Mouse (Mus musculus) cortical plate, adult 2 months (tissue): ENCODE results near the gene Spast. TPM values are rescaled to one million over a fixed set of nuclear protein-coding genes. Genes with fewer than 3 reads are reported as not detected.

Experiments
- H3K27ac ChIP-seq: fragments of 200-500 bp; 2 replicates; pipeline ENCODE4 v1.5.1; 2012; ENCODE audit warnings: low read length, control low read depth, inconsistent platforms; ENCODE audit not compliant: insufficient read depth
- H3K4me1 ChIP-seq: fragments of 200-500 bp; 2 replicates; pipeline ENCODE4 v1.6.1; 2011; ENCODE audit warnings: low read length; ENCODE audit not compliant: control insufficient read depth, insufficient read depth
- H3K4me3 ChIP-seq: fragments of 200-500 bp; 2 replicates; pipeline ENCODE4 v1.5.1; 2011; ENCODE audit warnings: mild to moderate bottlenecking, low read length, control low read depth; ENCODE audit not compliant: insufficient read depth
- CTCF ChIP-seq: fragments of 200-500 bp; IDR thresholded peaks from 2 replicates; pipeline ENCODE4 v1.5.1; 2011; ENCODE audit warnings: mild to moderate bottlenecking, control low read depth, low read length; ENCODE audit not compliant: insufficient read depth; ENCODE audit errors: extremely low read depth
- POLR2A ChIP-seq: fragments of 200-500 bp; IDR thresholded peaks from 2 replicates; pipeline ENCODE4 v1.6.1; 2011; ENCODE audit warnings: mild to moderate bottlenecking, low read length, control low read depth; ENCODE audit not compliant: insufficient read depth; ENCODE audit errors: extremely low read depth
- polyA plus RNA-seq: library from polyadenylated mRNA; depleted of rRNA; stranded (reverse); fragments of >200 nt; gene quantifications from 2 replicates; pipeline ENCODE4 v1.2.3, GENCODE M21; 2012

The Spast gene
- polyA plus RNA-seq, 1 experiment, result 25.2 TPM

GRCm38 (mm10) chr17:74396766-74397165 lies 58.0 kb downstream of the Spast start:
- TF ChIP-seq CTCF, result no peak
- no peak for TF ChIP-seq POLR2A
- Histone ChIP-seq H3K4me3 (peak overlapping the region; percentile 52; the same call in 1 of the 2 replicates), H3K27ac (no peak overlapping the region), H3K4me1 (peaks cover 6% of the 10 kb centered on the region; the same call in 1 of the 2 replicates)

GRCm38 (mm10) chr17:74397173-74397572 lies 58.4 kb downstream of the Spast start:
- no peak overlapping the region for H3K27ac ChIP-seq
- peaks cover 6% of the 10 kb centered on the region; the same call in 1 of the 2 replicates for H3K4me1 ChIP-seq
- no peak for TF ChIP-seq POLR2A
- no peak for TF ChIP-seq CTCF
- no peak overlapping the region for H3K4me3 ChIP-seq

- TF ChIP-seq CTCF (no peak), POLR2A (no peak)
- H3K27ac ChIP-seq, result no peak overlapping the region
- no peaks in the 10 kb centered on the region for H3K4me1 ChIP-seq
- no peak overlapping the region for H3K4me3 ChIP-seq
These were observed 63.9 kb downstream of the Spast start for GRCm38 (mm10) chr17:74402486-74403222.

GRCm38 (mm10) chr17:74406487-74406886 lies 67.7 kb downstream of the Spast start:
- TF ChIP-seq POLR2A, result no peak
- no peak for TF ChIP-seq CTCF
- no peaks in the 10 kb centered on the region for H3K4me1 ChIP-seq
- H3K4me3 ChIP-seq, result no peak overlapping the region
- H3K27ac ChIP-seq, result no peak overlapping the region

- no peaks in the 10 kb centered on the region for H3K4me1 ChIP-seq
- no peak overlapping the region for H3K27ac ChIP-seq
- H3K4me3 ChIP-seq, result no peak overlapping the region
- TF ChIP-seq POLR2A (no peak), CTCF (0 out of 2 replicates have a peak, but pooled peaks have one; percentile 5)
These were observed 70.9 kb downstream of the Spast start for GRCm38 (mm10) chr17:74409722-74410121.

GRCm38 (mm10) chr17:74413324-74413723 lies 74.5 kb downstream of the Spast start:
- no peak overlapping the region for H3K27ac ChIP-seq
- H3K4me1 ChIP-seq, result no peaks in the 10 kb centered on the region
- H3K4me3 ChIP-seq, result no peak overlapping the region
- TF ChIP-seq CTCF (no peak), POLR2A (no peak)

GRCm38 (mm10) chr17:74414671-74415070 lies 75.9 kb downstream of the Spast start:
- Histone ChIP-seq H3K4me3 (no peak overlapping the region), H3K4me1 (no peaks in the 10 kb centered on the region), H3K27ac (no peak overlapping the region)
- no peak for TF ChIP-seq CTCF

- H3K4me1 ChIP-seq, result no peaks in the 10 kb centered on the region
- TF ChIP-seq CTCF (no peak), POLR2A (no peak)
- no peak overlapping the region for H3K27ac ChIP-seq
- H3K4me3 ChIP-seq, result no peak overlapping the region
These were observed 78.1 kb downstream of the Spast start for GRCm38 (mm10) chr17:74416841-74417360.

GRCm38 (mm10) chr17:74418171-74418570 lies 79.4 kb downstream of the Spast start:
- H3K27ac ChIP-seq, result no peak overlapping the region
- TF ChIP-seq CTCF (no peak), POLR2A (no peak)
- H3K4me3 ChIP-seq, result no peak overlapping the region
- no peaks in the 10 kb centered on the region for H3K4me1 ChIP-seq

GRCm38 (mm10) chr17:74420656-74421055 lies 81.9 kb downstream of the Spast start:
- H3K4me1 ChIP-seq, result no peaks in the 10 kb centered on the region
- no peak overlapping the region for H3K4me3 ChIP-seq
- H3K27ac ChIP-seq, result no peak overlapping the region
- no peak for TF ChIP-seq CTCF
- no peak for TF ChIP-seq POLR2A
